Mouse (Mus musculus): ENCODE data around the gene Rab23. TPM values are rescaled to one million over a fixed set of nuclear protein-coding genes. Genes with fewer than 3 reads are reported as not detected.
A peak's percentile ranks its signal among the peaks of the same experiment; 100 is the strongest.

Gene Rab23
- polyA plus RNA-seq, 1 experiment from 2014 or later, result 2.3 TPM

DNA sequence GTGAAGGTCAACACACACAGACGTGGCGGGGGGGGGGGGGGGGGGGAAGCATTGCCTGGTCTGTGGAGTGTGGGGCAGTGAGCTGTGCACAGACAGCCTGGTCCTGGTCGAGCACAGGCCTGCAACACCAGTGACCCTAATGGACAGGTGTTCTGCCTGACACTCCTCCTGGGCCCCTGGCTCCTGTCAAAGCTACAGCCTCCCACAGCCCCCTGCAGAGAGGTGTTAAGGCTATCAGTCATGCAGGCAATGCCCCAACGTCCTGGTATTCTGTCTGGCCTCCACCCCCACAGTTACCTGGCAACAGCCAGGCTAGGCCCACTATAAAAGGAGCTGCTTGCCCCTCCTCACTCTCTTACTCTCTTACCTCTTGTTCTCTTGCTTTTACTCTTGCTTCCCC, 39.3 kb upstream of the Rab23 start:
- no peaks in the 10 kb centered on the region for H3K4me1 ChIP-seq (ENCODE audit: insufficient read depth)
- no peak overlapping the region for H3K4me2 ChIP-seq (ENCODE audit: low read depth, low read length)
- H3K9me3 ChIP-seq (ENCODE audit: low read length), result no peaks in the 10 kb centered on the region
- H3K27me3 ChIP-seq (ENCODE audit: insufficient read depth, low read length), result no peaks in the 10 kb centered on the region
- 34% methylated on average over 3 of the region's 4 CpGs for WGBS (ENCODE audit: insufficient replicate concordance)
- no peak overlapping the region for H3K9ac ChIP-seq (replicated peaks)
- no peaks in the 10 kb centered on the region for H3K36me3 ChIP-seq (replicated peaks; ENCODE audit: insufficient read depth, low read length)
- no peak overlapping the region for H3K27ac ChIP-seq (ENCODE audit: low read depth)
- no peak for DNase-seq
- no peak overlapping the region for H3K4me3 ChIP-seq (ENCODE audit: low read depth, low read length)
- no peak for ATAC-seq
- TF ChIP-seq EP300 (IDR thresholded peaks at IDR 0.05; ENCODE audit: low read depth) (no peak), CTCF (IDR thresholded peaks at IDR 0.05; ENCODE audit: low read depth) (no peak)

DNA sequence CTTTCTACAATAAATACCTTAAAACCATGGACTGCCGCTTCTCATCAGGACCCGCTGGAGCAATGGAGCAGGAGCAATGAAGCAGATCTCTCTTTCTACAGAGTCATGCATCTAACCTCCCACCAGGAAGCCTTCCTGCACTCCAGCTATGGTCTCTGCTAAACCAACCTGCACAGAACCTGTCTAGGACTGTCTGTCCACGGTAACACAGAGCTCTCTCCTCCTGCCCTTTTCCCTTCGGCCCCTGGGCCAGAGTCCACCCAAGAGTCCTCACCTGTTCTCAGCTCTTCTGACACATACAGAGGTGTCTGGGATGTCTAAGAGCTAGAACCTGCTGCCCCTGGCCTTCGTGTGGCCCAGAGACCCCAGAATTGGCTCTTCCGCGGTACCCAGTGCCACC, 38.8 kb upstream of the Rab23 start:
- Histone ChIP-seq H3K4me3 (ENCODE audit: low read depth, low read length) (no peak overlapping the region), H3K27me3 (ENCODE audit: insufficient read depth, low read length) (no peaks in the 10 kb centered on the region), H3K27ac (ENCODE audit: low read depth) (no peak overlapping the region), H3K9me3 (ENCODE audit: low read length) (no peaks in the 10 kb centered on the region), H3K4me1 (ENCODE audit: insufficient read depth) (no peaks in the 10 kb centered on the region), H3K4me2 (ENCODE audit: low read depth, low read length) (no peak overlapping the region), H3K9ac (replicated peaks) (no peak overlapping the region), H3K36me3 (replicated peaks; ENCODE audit: insufficient read depth, low read length) (no peaks in the 10 kb centered on the region)
- TF ChIP-seq CTCF (IDR thresholded peaks at IDR 0.05; ENCODE audit: low read depth) (no peak), EP300 (IDR thresholded peaks at IDR 0.05; ENCODE audit: low read depth) (no peak)
- ATAC-seq, result no peak
- 91% methylated on average over 7 of the region's 7 CpGs for WGBS (ENCODE audit: insufficient replicate concordance)
- no peak for DNase-seq

DNA sequence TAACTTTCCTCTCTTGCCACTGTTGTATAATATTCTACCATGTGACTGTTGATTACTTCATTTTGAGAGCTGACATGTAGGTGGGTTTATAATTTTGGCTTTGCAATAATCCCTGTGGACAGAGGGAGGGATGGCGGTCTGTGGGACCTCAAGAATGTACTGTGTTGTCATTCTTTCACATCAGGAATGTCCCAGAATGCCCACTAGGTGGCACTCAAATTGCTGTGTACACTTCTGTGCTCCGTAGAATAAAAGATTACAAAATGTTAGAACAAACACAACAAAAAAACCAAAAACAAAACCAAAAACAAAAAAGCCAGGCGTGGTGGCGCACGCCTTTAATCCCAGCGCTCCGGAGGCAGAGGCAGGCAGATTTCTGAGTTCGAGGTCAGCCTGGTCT, 35.2 kb upstream of the Rab23 start:
- H3K4me1 ChIP-seq (ENCODE audit: insufficient read depth), result no peaks in the 10 kb centered on the region
- H3K27ac ChIP-seq (ENCODE audit: low read depth), result no peak overlapping the region
- 58% methylated on average over 8 of the region's 8 CpGs for WGBS (ENCODE audit: insufficient replicate concordance)
- no peaks in the 10 kb centered on the region for H3K27me3 ChIP-seq (ENCODE audit: insufficient read depth, low read length)
- no peak overlapping the region for H3K4me3 ChIP-seq (ENCODE audit: low read depth, low read length)
- ATAC-seq (no peak), DNase-seq (no peak)
- H3K36me3 ChIP-seq (replicated peaks; ENCODE audit: insufficient read depth, low read length), result no peaks in the 10 kb centered on the region
- H3K9me3 ChIP-seq (ENCODE audit: low read length), result no peaks in the 10 kb centered on the region
- TF ChIP-seq EP300 (IDR thresholded peaks at IDR 0.05; ENCODE audit: low read depth) (no peak), CTCF (IDR thresholded peaks at IDR 0.05; ENCODE audit: low read depth) (peak; percentile 69)
- no peak overlapping the region for H3K4me2 ChIP-seq (ENCODE audit: low read depth, low read length)
- H3K9ac ChIP-seq (replicated peaks), result no peak overlapping the region

DNA sequence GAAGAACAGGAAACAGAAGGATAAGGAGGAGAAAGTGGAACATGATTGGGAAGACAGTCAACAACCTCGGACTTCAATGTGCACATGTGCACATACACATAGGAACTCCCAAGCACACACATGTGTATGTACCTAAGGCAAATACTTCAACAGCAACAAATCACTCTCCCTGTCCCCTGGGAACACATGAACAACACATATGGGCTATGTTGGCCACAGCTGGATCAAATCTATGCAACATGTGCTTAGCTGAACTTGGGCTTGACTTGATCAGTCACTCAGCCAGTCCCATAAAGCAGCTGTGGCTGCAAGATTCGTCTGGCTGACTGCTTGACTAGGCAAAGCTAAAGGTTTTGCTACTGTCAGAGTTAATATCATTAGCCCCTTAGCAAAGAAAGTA, 30.9 kb upstream of the Rab23 start:
- DNase-seq (no peak), ATAC-seq (no peak)
- H3K27ac ChIP-seq (ENCODE audit: low read depth), result no peak overlapping the region
- no peak overlapping the region for H3K9ac ChIP-seq (replicated peaks)
- no peaks in the 10 kb centered on the region for H3K4me1 ChIP-seq (ENCODE audit: insufficient read depth)
- no peaks in the 10 kb centered on the region for H3K27me3 ChIP-seq (ENCODE audit: insufficient read depth, low read length)
- no peak overlapping the region for H3K4me3 ChIP-seq (ENCODE audit: low read depth, low read length)
- TF ChIP-seq EP300 (IDR thresholded peaks at IDR 0.05; ENCODE audit: low read depth) (no peak), CTCF (IDR thresholded peaks at IDR 0.05; ENCODE audit: low read depth) (no peak)
- no peaks in the 10 kb centered on the region for H3K36me3 ChIP-seq (replicated peaks; ENCODE audit: insufficient read depth, low read length)
- no peak overlapping the region for H3K4me2 ChIP-seq (ENCODE audit: low read depth, low read length)
- WGBS (ENCODE audit: insufficient replicate concordance), result 66% methylated on average over 2 of the region's 2 CpGs
- no peaks in the 10 kb centered on the region for H3K9me3 ChIP-seq (ENCODE audit: low read length)

DNA sequence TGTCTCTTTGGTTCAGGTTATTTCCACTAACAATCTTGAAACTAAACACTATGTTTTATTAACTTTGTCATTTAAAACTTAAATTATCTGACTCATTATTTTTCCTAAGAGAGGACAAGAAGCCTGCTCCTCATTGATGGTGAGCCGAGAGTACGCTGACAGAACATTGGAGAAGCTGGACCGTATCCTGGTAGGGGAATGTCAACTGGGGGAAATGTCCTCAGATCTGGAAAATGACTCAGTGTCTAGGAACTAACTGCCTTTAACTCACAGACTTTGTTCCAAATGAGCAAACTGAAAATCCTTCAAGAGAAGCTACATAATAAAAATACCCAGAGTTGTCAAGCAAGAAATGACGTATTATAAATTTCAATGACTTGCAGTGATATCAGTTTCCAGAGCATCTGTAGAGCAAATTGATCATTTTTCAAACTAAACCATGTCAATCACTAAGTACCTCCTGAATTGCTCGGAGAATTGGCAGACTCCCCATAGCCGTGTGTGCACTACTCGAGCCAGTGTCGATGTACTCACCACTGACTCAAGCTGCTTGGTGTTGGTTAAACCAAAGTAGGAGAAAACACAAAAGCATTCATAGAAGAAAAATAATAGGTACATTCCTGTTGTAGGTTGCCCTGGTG, 30.1 kb upstream of the Rab23 start:
- Histone ChIP-seq H3K9ac (replicated peaks) (no peak overlapping the region), H3K27me3 (ENCODE audit: insufficient read depth, low read length) (no peaks in the 10 kb centered on the region), H3K4me3 (ENCODE audit: low read depth, low read length) (no peak overlapping the region), H3K9me3 (ENCODE audit: low read length) (no peaks in the 10 kb centered on the region), H3K27ac (ENCODE audit: low read depth) (no peak overlapping the region), H3K4me1 (ENCODE audit: insufficient read depth) (no peaks in the 10 kb centered on the region), H3K36me3 (replicated peaks; ENCODE audit: insufficient read depth, low read length) (no peaks in the 10 kb centered on the region), H3K4me2 (ENCODE audit: low read depth, low read length) (no peak overlapping the region)
- WGBS (ENCODE audit: insufficient replicate concordance), result 82% methylated on average over 8 of the region's 8 CpGs
- TF ChIP-seq EP300 (IDR thresholded peaks at IDR 0.05; ENCODE audit: low read depth), result no peak
- TF ChIP-seq CTCF (IDR thresholded peaks at IDR 0.05; ENCODE audit: low read depth), result no peak
- ATAC-seq (no peak), DNase-seq (no peak)

DNA sequence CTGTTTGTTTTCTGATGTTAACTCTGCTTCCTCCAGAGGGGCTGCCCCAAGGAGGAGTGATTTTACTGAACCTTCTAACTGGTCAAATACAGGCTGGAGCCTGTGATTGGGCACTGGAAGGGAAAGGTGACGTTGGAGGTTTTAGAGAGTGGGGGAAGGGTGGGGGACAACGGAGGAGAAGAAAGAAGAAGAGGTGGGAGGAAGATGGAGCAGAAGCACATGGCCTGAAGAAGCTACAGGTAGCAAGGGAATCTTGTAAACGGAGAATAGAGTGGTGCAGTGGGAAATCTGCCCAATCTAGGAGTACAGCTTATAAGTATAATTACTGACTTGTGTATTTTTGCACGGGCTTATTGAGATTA, 29.6 kb upstream of the Rab23 start:
- no peak overlapping the region for H3K4me3 ChIP-seq (ENCODE audit: low read depth, low read length)
- H3K27ac ChIP-seq (ENCODE audit: low read depth), result no peak overlapping the region
- H3K4me1 ChIP-seq (ENCODE audit: insufficient read depth), result no peaks in the 10 kb centered on the region
- 42% methylated on average over 4 of the region's 4 CpGs for WGBS (ENCODE audit: insufficient replicate concordance)
- H3K27me3 ChIP-seq (ENCODE audit: insufficient read depth, low read length), result no peaks in the 10 kb centered on the region
- ATAC-seq (no peak), DNase-seq (no peak)
- H3K4me2 ChIP-seq (ENCODE audit: low read depth, low read length), result no peak overlapping the region
- H3K9me3 ChIP-seq (ENCODE audit: low read length), result no peaks in the 10 kb centered on the region
- no peak overlapping the region for H3K9ac ChIP-seq (replicated peaks)
- TF ChIP-seq CTCF (IDR thresholded peaks at IDR 0.05; ENCODE audit: low read depth) (no peak), EP300 (IDR thresholded peaks at IDR 0.05; ENCODE audit: low read depth) (no peak)
- no peaks in the 10 kb centered on the region for H3K36me3 ChIP-seq (replicated peaks; ENCODE audit: insufficient read depth, low read length)

DNA sequence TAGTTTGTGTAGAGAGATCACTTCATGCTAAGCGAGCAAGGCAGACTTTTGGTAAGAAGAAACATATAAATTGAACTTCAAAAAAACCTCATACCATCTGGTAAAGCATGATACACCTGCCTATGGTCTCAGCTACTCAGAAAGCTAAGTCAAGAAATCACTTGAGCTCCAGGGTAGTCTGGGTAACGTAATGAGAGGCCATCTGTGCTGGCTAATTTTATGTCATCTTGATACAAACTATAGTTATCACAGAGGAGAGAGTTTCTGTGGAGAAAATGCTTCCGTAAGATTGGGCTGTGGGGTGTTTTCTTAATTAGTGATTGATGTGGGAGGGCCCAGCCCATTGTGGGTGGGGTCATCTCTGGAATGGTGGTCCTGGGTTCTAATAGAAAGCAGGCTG, 25.8 kb upstream of the Rab23 start:
- no peak overlapping the region for H3K4me2 ChIP-seq (ENCODE audit: low read depth, low read length)
- H3K4me1 ChIP-seq (ENCODE audit: insufficient read depth), result no peaks in the 10 kb centered on the region
- no peak overlapping the region for H3K4me3 ChIP-seq (ENCODE audit: low read depth, low read length)
- ATAC-seq (no peak), DNase-seq (no peak)
- no peak overlapping the region for H3K27ac ChIP-seq (ENCODE audit: low read depth)
- WGBS (ENCODE audit: insufficient replicate concordance), result 75% methylated on average over 3 of the region's 3 CpGs
- H3K9ac ChIP-seq (replicated peaks), result no peak overlapping the region
- H3K36me3 ChIP-seq (replicated peaks; ENCODE audit: insufficient read depth, low read length), result no peaks in the 10 kb centered on the region
- H3K27me3 ChIP-seq (ENCODE audit: insufficient read depth, low read length), result no peaks in the 10 kb centered on the region
- no peaks in the 10 kb centered on the region for H3K9me3 ChIP-seq (ENCODE audit: low read length)
- no peak for TF ChIP-seq CTCF (IDR thresholded peaks at IDR 0.05; ENCODE audit: low read depth)
- no peak for TF ChIP-seq EP300 (IDR thresholded peaks at IDR 0.05; ENCODE audit: low read depth)
